Mouse (Mus musculus) splenic B cell, adult 2 months (primary cell): Measurements from ENCODE around the gene Cetn3.

Source experiments
- DNase-seq: peaks from one replicate; pipeline ENCODE4 v3.0.0-alpha.2; 2011; ENCODE audit warnings: low read depth, low spot score
- H3K27me3 ChIP-seq: 2 replicates; pipeline ENCODE4 v1.6.1; 2012; ENCODE audit warnings: mild to moderate bottlenecking, low read length, moderate library complexity, mixed read lengths; ENCODE audit not compliant: control insufficient read depth, poor library complexity, insufficient read depth, severe bottlenecking
- H3K36me3 ChIP-seq: 2 replicates; pipeline ENCODE4 v1.6.1; 2012; ENCODE audit warnings: mild to moderate bottlenecking, low read length, moderate library complexity, mixed read lengths; ENCODE audit not compliant: control insufficient read depth, poor library complexity, insufficient read depth, severe bottlenecking

Gene Cetn3

DNA sequence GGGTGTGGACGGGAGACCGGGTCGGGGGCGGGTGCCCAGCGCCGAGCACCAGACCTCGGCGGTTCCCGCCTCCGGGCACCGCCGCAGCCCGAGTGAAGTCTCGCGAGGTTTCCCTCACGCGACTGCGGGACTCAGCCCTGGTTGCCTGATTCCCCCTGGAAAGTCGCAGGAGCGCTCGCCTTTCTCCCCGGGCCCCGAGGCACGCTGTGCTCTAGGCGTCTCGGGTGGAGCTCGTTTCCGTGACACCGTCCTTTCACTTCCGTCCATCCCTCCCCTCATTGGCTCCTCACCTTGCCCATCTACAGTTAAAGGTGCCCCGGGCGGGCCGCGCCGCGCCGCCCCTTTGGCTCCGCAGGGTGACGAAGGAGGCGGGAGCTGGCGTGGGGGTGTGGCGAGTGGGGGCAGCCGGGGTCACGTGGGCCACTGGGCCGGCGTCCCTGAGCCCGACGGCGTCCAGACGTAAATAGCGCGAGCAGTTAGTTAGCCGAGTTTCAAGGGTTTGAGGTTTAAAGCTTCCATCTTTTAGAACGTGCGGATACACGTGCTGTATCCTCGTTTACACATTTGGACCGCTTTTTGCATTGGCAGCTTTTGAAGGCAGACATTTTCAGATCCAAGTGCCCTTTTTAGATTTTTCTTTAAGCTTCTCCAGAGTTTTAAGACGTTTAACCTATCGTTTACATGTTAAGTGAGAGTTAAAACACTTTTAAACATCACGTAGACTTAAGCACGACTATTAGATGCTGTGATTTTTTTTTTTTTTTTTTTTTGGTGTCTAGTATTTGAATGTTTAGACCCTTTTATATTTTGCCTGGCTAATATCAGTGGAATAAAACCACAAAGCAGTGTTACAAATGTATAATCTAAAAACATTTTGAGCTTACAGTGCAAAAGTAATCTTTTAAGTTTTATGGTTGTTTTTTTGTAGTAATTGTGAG is 797 bp downstream of the Cetn3 start:
- DNase-seq = peak; percentile 98
- peaks cover 5% of the 10 kb centered on the region; the same call in 1 of the 2 replicates for H3K36me3 ChIP-seq
- H3K27me3 ChIP-seq = no peaks in the 10 kb centered on the region

DNA sequence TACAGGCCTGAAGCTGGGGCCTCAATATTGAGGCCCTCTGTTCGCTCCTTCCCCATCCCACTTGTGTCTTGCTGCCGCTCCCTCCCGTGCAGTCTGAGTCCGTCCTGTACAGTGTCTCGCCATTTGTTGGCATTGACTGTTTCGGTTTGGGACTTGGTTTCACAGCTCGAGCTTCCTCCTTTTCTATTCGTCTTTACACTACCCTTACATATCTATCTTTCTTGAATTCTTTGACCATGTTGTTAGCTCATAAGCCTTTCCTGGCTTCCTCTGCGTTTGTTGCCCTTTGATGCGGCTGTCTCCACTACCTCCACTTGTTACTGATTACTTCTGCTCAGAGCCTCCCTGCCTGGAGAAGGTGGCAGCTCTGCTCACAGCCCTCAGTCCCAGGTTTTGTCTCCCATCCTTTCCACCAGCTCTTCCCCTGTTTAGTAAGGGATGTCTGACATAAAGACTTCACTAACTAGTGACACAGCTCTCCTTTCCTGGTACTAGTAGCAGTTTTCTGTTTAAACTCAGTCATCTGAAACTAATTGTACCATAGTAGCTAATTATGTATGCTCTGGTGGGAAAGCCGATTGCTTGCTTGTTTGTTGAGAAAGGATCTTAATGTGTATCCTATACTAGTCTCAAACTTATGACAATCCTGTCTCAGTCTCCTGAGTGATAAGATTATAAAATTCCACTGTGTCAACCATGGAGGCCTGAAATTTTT is 3.0 kb downstream of the Cetn3 start:
- Histone ChIP-seq H3K27me3 (no peaks in the 10 kb centered on the region), H3K36me3 (peaks cover 8% of the 10 kb centered on the region; the same call in 1 of the 2 replicates)
- no peak for DNase-seq

DNA sequence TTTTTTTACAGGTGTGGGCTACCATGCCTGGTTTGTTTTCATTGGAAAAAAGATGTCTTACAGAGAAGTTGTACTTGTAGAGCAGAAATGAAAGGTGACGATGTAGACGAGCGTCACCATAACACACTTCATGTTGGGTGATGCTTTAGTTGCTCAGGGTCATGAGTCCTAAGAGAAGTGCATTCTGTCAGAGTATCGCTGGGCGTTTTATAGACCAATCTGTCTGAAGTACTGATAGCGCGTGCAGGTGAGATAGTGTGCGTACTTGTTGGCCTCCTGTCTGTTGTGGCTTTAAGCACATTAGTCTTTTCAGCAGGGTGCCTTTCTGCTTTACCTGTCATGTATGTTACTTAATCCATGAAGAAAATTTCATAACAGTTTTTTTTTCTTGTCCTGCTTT is 7.3 kb downstream of the Cetn3 start:
- peaks cover 8% of the 10 kb centered on the region; the same call in 1 of the 2 replicates for H3K36me3 ChIP-seq
- no peak for DNase-seq
- no peaks in the 10 kb centered on the region for H3K27me3 ChIP-seq

DNA sequence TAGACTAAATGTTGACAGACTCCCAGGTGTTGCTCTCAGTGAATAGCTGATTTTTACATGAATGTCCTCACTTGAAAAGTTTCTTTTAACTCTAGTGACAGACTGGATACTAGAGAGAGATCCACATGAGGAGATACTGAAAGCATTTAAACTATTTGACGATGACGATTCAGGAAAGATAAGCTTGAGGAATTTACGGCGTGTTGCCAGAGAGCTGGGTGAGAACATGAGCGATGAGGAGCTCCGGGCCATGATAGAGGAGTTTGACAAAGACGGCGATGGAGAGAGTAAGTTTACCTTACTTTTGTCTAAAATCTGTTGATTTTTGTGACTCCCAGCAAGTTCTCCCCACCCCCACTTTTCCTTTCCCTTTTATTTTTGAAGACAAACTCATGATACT is 9.0 kb downstream of the Cetn3 start:
- peaks cover 8% of the 10 kb centered on the region; the same call in 1 of the 2 replicates for H3K36me3 ChIP-seq
- no peaks in the 10 kb centered on the region for H3K27me3 ChIP-seq
- DNase-seq = no peak

DNA sequence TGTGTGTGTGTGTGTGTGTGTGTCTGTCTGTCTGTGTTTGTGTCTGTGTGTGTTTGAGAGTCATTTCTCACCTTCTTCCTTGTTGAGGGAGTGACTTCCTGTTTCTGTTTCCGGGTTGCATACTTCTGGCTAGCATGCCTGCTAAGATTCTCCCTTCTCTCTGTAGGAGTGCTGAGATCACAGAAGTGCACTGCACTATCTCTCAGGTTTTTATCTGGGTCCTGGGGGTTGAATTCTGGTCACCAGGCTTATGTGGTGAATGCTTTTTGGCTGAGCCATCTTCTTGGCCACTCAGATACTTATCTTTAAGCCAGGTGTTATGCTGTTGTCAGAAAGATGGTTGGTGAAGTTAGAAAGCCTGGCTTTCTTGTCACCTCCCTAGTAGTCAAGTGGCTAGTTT is 11.0 kb downstream of the Cetn3 start:
- DNase-seq = peak; percentile 60
- Histone ChIP-seq H3K27me3 (no peaks in the 10 kb centered on the region), H3K36me3 (peaks cover 4% of the 10 kb centered on the region; the same call in 1 of the 2 replicates)

DNA sequence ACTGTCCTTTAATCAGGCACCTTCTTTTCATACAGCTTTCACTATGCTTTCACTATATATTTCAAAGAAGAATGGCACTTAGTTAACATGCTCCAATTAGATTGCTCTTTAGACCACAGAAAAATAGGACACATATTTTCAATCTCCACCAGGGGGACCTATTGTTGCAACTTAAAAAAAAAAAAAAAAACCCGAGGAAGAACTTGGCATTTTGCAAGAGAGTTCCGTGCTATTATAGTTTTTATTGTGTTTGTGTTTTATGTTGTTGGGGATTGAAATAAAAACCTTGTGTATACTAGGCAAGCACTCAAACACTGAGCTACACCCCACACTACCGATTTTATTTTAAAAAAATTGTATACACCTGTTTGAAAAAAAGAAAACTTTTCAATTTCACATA is 18.2 kb downstream of the Cetn3 start:
- peak; percentile 46 for DNase-seq
- H3K27me3 ChIP-seq = no peaks in the 10 kb centered on the region

DNA sequence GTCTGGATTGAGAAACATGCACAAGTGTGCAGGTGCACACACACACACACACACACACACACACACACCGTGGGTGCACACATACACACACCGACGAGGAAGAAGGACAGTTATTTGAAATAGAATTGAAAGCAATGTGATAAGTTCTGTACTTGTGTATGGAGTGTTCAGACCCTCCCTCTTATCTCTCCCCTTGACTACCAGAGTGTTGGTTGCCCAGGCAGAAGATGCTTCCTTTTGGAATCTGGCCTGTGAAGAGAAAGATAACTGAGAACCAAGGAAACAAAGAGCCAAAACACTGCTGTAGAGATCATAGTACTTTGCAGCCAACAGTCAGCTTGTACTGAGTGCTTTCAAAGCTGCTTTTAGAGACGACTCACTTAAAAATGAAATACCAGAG is 20.8 kb downstream of the Cetn3 start:
- no peaks in the 10 kb centered on the region for H3K27me3 ChIP-seq
- no peaks in the 10 kb centered on the region for H3K36me3 ChIP-seq
- DNase-seq = no peak

More for the DNA sequence above, 18.2 kb downstream of the Cetn3 start:
- H3K36me3 ChIP-seq = no peaks in the 10 kb centered on the region

DNA sequence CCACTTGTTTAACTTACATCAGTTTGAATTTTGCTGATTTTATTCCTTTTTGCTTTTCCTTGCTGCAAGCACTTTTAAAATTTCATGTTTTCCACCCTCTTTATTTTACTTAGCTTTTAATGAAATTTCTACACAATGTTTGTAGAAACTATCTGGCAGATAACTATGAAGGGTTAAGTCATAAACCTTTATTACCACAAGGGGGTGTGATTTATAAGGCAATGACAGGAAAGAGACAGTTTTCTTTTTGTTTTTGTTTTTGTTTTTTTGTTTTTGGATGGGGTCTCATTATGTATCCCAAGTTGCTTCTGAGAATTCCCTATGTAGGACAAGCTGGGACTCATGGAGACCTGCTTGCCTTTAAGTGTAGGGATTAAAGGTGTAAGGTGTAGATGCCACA is 39.9 kb downstream of the Cetn3 start:
- DNase-seq = no peak
- no peaks in the 10 kb centered on the region for H3K27me3 ChIP-seq

DNA sequence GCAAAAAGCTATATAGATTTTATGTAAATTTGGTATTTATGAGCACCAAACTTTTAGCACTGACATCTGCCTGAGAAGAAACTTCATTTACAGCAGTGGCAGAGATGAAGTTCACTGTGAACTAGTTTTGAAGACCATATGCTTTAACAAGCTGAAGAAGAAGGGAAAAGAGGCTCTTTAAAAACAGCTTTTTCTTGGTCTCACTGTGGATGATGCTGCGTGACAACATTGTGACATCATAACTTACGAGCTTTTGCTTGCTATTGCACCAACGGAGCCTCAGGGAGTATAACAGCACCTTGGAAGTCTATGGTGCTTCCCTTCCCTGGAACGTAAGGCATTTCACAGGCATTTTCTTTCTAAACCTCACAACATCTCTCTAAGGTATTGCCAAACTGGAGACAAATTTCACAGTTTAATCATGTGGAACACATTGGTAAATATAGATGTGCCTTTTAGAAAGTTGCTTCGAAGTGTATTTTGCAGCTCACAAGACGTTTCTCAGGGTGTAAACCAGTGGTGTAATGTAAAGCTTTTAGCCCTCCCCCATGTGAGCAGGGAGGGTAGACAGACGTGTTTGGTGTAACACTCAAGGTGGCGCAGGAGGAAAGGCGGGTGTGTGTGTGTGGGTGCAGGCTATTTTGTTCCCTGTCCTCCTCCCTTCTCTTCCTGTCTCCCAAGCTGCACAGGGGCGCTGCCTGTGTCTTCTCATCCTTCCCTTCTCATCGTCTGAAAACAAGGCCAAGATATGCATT is 41.9 kb downstream of the Cetn3 start:
- no peaks in the 10 kb centered on the region for H3K27me3 ChIP-seq
- no peaks in the 10 kb centered on the region for H3K36me3 ChIP-seq
- no peak for DNase-seq

More for the DNA sequence above, 39.9 kb downstream of the Cetn3 start:
- no peaks in the 10 kb centered on the region for H3K36me3 ChIP-seq

DNA sequence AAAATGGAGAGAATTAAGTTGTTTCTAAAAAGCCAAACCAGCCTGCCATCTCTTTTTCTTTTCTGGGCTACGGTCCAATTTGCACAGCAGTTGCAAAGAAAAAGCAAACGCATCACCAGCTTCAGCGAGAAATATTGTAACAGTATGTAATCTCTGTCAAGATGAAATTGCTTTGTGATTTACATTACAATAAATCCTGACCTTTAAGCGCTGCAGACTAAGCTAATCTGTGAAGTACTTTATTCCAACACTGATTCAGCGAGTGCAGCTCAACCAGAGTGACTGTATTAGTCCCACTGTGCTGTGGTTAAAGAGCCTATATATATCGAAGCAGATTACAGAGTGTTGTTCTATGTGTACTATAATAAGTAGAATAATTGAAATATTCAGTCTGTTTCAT is 45.6 kb downstream of the Cetn3 start:
- no peak for DNase-seq
- Histone ChIP-seq H3K27me3 (no peaks in the 10 kb centered on the region), H3K36me3 (no peaks in the 10 kb centered on the region)

DNA sequence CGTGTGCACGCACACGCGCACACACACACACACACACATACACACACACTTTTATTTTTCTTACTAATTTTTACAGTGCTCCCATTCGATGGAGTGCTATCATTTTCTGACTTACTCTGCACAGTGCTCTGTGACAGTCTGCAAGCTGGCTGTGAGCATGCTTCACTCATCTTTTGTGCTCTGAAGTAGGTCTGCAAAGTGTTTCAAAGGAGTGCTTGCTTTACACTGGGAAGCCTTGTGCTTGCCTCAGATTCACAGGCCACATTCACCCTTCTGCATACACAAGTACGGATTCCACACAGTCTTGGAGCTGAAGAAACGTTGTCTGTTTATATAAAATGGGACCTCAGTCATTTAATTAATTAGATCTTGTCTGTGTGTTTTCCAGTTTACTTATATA is 49.0 kb downstream of the Cetn3 start:
- DNase-seq = no peak
- Histone ChIP-seq H3K27me3 (no peaks in the 10 kb centered on the region), H3K36me3 (no peaks in the 10 kb centered on the region)

DNA sequence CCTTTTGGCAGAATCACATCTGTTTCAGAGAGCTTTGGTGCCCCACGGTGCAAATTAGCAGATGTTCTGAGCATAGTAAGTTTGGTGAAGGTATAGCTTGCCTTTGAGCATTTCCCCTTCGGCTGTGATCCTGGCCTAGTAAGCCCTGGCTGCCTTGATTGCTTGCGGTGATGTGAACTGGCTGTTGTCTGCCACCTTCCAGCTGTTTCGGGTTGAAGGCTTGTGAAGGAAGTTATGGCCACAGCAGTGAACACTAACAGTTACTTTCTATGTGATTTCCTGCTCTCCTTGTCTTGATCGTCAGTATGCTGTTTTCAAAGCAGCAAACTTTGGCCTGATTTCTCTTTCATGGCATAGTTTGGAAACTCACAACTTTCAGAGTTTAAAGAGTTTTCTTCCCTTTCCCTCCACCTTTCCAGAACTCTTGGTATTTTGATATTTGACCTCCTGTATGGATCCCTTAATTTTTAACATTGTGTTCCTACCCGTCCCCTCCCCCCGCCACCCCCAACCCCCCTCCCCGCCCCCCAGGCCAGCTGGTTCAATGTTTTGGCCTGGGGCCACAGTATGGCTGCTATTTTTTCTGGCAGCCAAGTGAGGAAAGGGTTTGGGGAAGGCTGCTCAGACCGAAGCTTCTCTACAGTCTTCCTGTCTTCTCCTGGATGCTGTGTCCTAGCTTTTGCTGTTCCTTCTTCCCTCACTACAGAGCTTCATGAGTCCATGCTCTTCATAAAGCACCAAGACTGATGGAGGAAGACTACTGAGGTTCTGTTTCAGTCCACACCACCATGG is 53.7 kb downstream of the Cetn3 start:
- DNase-seq = no peak
- H3K27me3 ChIP-seq = no peaks in the 10 kb centered on the region

DNA sequence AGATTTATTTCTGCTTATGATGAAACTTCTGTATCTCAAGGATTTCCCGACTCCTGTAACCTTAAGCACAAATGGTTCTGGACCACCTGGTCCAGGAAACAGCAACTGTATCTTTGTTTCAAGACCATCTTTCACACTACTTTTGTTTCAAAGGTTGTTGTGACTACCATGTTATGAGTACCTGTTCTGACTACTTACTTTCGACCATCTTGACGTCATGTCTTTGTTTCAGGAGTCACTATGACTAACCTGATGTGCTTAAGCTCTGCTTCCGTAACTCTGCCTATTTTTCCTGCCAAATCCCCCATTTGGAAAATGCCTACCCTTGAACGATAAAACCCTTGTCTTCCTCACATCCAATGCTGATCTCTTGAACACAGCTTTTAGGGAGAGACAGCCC is 55.1 kb downstream of the Cetn3 start:
- Histone ChIP-seq H3K36me3 (no peaks in the 10 kb centered on the region), H3K27me3 (no peaks in the 10 kb centered on the region)
- DNase-seq = no peak

More for the DNA sequence above, 53.7 kb downstream of the Cetn3 start:
- no peaks in the 10 kb centered on the region for H3K36me3 ChIP-seq

DNA sequence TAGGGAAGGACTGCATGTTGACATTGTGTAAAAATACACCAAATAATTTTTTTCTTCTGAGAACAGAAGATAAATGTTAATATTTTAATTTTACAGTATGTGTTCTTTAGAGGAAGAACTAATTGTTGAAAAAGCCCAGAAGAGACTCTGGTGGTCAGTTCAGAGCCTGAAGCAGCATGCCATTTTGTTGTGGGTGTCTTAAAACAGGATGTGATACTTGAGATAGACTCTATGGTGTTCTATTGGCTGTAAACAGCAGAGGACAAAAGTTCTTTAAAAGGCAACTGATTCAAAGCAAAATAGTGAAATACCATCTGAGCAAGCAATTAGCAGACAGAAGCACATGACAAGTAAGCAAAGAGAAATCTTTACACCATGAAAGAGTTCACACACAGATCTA is 56.1 kb downstream of the Cetn3 start:
- H3K27me3 ChIP-seq = no peaks in the 10 kb centered on the region
- no peaks in the 10 kb centered on the region for H3K36me3 ChIP-seq
- no peak for DNase-seq
